Mouse (Mus musculus): ENCODE data around the gene Fiz1. TPM values are rescaled to one million over a fixed set of nuclear protein-coding genes. Genes with fewer than 3 reads are reported as not detected.

Gene Fiz1
- 22.2 and 29.6 TPM in 2 replicates for polyA plus RNA-seq (2012; rRNA removed)

GRCm38 (mm10) chr7:5014251-5015117 lies at the start of gene Fiz1, which contains the start of gene Zfp524:
Gene Fiz1 (minus strand): TSS chr7:5014697.
Gene Zfp524 (plus strand): TSS chr7:5014415.
- peak; percentile 94 for DNase-seq (ENCODE audit: low read depth, low spot score)
- 1% methylated on average over 42 of the region's 42 CpGs for WGBS

DNA sequence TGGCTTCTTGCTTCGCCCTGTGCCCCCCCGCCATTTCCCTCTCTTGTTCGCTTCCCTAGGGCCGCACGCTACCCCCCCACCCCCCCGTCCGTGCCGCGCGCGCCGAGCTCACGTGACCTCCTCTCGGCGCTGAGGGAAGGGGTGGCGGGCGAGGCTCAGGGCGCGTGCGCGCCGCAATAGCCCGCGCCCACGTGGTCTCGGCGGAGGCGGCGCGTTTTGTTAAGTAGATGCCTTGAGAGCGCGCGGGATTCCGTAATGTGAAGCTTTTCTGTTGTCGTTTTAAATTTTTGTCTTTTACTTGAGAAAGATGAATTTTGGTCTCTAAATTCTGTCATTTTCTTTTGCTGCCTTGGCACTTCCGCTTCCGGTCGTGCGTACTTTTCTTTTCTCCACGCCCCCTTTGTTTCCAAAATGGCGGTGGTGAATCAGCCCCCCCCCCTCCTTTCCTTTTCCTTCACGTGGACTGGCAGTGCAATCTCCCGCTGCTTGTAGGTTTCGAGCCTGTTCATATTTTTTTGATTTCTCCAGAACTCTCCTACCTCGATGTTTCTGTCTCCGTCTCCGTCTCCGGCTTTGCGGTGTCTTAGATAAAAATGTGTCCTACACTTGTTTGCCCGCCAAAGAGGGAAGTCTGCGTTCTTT lies 48.0 kb upstream of the Fiz1 start:
- WGBS, result under 1% methylated on average over 51 of the region's 51 CpGs
- DNase-seq (ENCODE audit: low read depth, low spot score), result no peak

DNA sequence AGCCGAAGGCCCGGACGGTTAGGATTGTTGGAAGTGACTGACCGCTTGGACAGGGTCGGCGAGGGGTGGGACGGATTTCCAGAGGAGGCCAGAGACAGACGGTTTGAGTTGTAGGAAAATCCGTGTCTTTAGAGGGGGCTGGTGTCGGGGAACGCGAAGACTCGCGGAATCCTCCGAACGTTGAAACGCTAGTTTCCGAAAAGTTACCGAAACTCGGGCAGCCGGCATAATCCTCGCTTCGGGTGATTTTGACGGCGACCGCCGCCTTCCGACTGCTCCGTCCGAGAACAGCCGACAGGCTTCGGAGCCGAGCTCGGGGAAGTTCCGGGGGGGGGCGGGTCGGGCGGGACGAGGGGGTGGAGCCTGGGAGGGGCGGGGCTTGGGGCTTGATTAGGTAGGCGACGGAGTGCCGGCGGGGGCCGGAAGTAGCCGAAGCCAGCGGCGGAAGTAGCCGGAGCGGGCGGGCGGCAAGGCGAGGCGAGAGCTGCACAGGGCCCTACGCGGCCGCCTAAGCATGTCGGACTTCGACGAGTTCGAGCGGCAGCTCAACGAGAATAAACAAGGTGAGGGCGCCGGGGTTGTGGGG lies 47.4 kb upstream of the Fiz1 start, which contains the start of gene U2af2:
U2af2 (plus strand) TSS at position 370 of the 586 bp plus-strand sequence.
- DNase-seq (ENCODE audit: low read depth, low spot score), result no peak
- WGBS, result under 1% methylated on average over 63 of the region's 65 CpGs

- WGBS, result under 1% methylated on average over 60 of the region's 60 CpGs
- peak; percentile 95 for DNase-seq (ENCODE audit: low read depth, low spot score)
These were observed 46.7 kb upstream of the Fiz1 start for GRCm38 (mm10) chr7:5060944-5061773.

DNA sequence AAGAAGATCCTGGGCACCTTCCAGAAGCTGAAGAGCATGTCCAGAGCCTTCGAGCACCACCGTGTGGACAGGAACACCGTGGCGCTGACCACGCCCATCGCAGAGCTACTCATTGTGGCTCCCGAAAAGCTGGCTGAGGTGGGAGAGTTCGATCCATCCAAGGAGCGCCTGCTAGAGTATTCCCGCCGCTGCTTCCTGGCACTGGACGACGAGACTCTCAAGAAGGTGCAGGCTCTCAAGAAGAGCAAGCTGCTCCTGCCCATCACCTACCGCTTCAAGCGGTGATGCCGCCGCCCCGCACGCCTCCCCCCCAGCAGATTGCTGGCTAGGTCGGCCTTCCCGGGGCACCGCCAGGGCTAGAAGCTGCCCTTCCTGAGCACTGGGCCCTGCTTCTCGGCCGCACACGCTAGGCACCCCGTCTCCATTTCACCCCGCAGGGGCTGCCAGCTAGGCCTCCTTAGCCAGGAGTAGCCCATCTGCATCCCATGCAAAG lies 45.8 kb upstream of the Fiz1 start:
- 2% methylated on average over 27 of the region's 27 CpGs for WGBS

DNA sequence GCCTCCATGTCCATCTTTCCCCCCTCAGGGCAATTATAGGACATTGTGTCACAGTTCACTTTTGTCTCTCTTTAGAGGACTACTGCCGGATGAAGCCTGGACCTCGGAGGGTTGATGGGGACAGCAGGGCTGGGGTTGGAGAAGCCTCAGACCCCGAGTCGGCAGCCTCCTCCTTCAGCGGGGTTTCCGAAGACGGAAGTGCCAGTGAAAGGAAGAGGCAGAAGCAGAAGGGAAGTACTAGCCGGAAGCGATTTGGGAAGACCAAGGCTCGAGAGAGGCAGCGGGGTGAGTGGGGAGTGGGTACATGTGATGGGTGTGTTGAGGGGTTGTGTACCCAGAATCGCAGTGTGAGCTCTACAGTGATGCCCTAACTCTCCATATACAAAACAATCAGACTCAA lies 44.9 kb upstream of the Fiz1 start:
- no peak for DNase-seq (ENCODE audit: low read depth, low spot score)
- WGBS, result 94% methylated on average over 12 of the region's 12 CpGs

More for the DNA sequence above, 45.8 kb upstream of the Fiz1 start:
- no peak for DNase-seq (ENCODE audit: low read depth, low spot score)

DNA sequence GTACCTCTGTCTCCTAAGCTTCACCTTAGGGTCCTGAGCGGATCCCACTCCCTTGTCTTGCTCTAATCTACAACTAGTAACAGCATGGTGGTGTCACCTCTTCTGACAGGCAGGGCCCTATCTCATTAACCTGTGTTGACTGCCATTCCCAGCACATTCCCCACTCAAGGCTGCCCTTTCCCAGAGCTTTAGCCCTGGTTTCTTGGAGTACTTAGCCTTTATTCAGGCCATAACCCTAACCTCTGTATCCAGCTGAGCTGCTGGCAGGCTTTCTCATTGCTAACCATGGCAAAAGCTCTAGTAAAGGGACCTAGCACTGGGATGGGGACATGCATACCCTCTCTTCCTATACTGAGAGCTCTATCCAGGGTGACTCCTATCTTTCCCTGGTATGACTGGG lies 44.1 kb upstream of the Fiz1 start:
- DNase-seq (ENCODE audit: low read depth, low spot score), result no peak
- WGBS, result 100% methylated on average over 1 of the region's 1 CpGs

DNA sequence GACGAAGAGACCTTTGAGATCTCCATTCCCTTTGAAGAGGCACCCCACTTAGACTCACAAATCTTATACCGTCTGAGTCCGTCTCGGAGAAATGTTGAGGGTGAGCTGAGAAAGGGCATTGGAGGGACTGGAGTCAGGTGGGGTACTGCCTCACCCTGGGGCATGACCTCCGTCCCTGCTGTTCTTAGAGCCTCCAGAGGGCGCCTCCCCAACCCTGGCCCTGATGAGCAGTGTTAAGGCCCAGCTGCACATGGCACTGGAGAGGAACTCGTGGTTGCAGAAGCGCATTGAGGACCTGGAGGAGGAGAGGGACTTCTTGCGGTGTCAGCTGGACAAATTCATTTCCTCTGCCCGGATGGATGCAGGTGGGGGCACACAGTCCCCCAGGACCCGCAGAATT lies 43.3 kb upstream of the Fiz1 start:
- 45% methylated on average over 11 of the region's 11 CpGs for WGBS
- no peak for DNase-seq (ENCODE audit: low read depth, low spot score)

DNA sequence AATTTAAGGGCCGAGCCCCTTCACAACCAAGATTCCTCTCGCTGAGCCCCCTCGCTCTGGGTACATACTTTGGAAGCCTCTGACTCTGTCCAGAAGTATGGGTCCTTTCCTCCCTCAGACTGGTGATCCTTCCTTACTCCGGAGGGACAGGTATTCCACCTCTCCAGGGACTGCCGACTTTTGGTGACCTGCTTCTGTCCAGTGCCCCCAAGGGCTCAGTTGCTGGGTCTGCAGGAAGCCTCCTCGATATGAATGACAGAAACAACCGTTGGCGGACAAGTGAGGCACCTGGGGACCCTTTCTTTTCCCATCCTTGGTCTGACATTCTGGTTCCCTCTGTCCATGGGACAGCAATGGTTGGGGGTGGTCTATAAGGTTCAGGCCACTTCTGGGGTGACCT lies 42.9 kb upstream of the Fiz1 start:
- WGBS, result 37% methylated on average over 8 of the region's 8 CpGs
- no peak for DNase-seq (ENCODE audit: low read depth, low spot score)

DNA sequence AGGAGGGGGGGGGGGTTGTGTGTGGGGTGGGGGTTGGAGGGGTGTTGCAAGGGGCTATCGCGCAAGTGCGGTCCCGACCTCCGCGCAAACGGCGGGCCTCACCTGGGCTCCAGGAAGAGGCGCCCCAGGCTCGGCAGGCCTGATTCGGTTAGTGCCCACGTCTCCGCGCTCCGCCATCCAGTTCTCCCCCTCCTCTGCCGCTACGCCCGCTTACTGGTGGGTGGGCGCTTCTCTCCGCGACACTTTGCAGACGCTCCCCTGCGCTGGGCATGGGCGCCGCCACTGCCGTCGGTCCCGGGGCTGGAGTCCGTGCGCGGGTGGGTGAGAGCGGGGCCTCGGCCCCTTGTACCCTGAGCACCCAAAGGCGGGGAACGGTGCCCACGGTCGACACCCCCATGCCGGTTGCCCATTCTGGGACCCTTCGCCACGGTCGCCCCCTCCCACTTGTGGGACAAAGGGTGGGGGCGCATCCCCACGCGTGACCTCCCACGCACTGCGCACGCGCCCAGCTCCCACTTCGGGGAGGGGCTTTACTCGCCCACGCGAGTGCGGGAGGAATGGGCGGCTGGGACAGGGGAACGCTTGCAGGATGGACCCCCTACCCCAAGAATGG lies 42.3 kb upstream of the Fiz1 start:
- DNase-seq (ENCODE audit: low read depth, low spot score), result no peak
- 6% methylated on average over 55 of the region's 55 CpGs for WGBS

DNA sequence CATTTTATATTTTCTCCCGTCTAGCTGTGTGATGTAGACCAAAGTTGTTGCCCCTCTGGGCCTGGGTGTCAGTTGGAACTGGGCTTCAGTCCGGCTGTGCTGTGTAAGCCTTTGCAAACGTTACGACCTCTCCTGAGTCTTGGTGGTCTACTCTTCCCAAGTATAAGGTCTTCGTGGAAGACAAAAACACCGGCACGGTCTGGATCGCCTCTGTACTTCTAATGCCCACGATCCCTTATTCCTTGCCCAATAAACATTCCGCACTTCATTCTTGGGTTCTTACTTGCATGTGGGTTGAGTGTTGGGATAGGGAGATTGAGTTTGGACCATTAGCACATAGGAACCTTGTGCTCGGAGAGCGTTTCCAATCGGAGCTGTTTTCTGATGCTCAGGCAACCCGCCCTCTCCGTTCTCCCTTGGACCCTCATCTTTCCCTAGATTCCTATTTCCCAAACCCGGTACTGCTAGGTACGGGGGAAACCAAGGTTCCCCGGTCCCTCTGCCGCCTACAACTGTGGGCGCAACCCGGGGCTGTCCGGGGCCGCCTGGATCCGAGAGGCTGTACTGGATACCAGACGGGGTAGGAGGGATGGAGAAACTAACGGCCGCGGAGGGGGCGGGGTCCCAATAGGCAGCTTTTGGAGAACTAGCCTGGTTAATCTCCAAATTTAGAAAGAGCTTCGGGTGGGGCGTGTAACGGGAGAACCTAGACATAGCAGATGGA lies 39.1 kb upstream of the Fiz1 start:
- no peak for DNase-seq (ENCODE audit: low read depth, low spot score)
- WGBS, result 17% methylated on average over 32 of the region's 32 CpGs

- 7% methylated on average over 45 of the region's 45 CpGs for WGBS
- no peak for DNase-seq (ENCODE audit: low read depth, low spot score)
These were observed 38.4 kb upstream of the Fiz1 start for GRCm38 (mm10) chr7:5052931-5053343.

DNA sequence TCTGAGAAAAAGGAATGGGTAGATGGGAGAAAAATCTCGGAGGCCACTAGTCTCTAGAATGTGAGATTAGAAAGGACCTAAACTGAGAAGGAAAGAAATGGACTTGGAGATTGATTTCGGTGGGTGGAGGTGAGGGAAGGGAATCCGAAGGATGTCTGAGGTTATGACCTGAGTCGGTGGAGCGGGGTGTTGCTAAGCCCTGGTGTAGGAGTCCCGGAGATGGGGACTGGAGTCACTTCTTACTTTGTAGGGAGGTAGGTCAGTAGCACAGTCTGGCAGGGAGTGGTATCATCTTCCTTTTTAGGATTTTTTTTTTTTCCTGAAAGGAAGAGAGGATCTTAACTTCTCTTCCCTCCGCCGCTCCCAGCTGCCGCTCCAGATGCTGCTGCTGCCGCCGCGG lies 37.9 kb upstream of the Fiz1 start:
- DNase-seq (ENCODE audit: low read depth, low spot score), result no peak
- WGBS, result 4% methylated on average over 12 of the region's 12 CpGs

DNA sequence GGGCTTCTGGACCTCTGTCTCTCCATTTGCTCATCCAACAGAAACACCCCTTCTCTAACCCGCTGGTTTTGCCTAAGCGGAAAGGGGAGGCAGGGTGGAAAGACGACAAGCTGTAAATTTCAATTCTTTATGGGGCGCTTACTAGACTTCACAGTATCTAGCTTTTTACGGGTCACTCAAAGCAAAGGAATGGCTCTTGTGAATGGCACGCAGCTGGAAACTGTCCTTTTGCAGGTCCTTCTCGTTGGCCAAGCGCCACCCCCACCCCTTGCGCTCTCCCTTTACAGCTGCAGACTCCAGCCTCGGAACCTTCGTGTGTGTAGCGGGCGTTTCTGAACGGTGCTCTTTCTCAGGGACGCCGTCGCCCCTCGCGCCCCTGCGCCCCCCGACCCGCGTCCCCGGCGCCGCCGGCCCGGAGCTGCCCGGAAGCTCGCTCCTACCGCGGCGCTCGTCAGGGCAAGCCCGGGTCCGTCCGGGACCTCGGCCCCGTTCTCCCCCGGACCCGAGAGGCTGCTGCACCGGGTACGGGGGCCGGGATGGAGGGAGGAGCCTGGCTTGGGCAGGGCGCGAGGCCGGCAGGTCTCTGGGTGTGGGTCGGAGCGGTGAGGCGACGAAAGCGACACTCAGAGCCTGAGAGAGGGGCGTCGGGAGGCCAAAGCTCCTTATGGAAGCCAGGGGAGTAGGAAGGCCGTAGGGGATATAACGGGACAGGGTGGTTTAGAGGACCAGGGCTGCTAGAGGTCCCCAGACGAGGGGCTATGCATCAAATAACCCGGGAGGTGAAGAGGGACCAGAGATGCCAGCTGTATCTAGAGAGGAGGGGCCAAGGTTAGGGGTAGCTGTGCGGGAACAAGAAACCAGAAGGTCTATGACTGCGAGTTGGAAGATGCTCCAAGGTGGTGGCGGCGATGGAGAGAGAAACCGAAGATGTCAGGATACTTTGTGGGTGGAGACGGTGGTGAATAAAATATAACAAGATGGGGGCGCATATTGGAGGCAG lies 37.0 kb upstream of the Fiz1 start, which contains the start of gene Zfp580:
Zfp580 (plus strand) TSS at position 346 of the 1,000 bp plus-strand sequence.
- WGBS, result 1% methylated on average over 65 of the region's 65 CpGs
- no peak for DNase-seq (ENCODE audit: low read depth, low spot score)

- no peak for DNase-seq (ENCODE audit: low read depth, low spot score)
- WGBS, result 20% methylated on average over 2 of the region's 2 CpGs
These were observed 32.8 kb upstream of the Fiz1 start for GRCm38 (mm10) chr7:5047313-5047712.

DNA sequence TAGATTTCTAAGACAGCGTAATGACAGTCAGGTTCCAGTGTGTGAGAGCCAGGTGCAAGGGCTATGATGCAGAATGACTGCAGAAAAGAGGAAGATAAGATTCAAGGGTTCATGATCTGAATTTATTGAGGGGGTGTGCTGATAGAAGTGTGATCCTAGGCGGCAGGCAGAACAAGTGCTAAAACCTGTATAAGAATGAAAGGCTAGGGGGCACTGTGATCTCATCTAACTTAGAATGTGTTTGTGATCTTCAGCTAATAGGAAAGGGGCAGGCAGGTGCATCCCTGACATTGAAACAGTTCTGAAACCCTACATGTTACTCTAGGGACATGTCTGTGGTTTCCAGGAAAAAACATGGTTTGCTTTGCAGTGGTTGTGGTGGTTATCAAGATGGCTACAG lies 31.6 kb upstream of the Fiz1 start:
- DNase-seq (ENCODE audit: low read depth, low spot score), result no peak
- 74% methylated on average over 2 of the region's 2 CpGs for WGBS

DNA sequence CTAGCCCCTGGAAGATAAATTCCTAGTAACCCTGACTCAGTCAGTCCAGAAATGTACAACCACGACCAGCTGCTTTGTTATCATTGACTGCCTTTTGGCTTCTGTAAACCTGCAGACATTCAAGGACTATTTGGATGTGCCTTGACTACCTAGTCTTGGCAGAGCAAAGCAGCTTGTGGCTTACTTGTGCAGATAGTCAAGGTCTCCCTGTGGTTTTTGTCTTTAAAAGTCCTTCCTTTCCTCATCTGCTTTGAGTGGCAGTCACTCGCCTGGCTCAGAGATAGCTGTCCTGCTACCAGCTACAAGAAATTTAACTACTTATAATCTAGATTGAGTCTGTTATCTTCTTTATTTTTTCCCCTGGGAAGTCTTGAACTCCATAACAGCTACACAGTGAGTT lies 30.5 kb upstream of the Fiz1 start:
- WGBS, result 88% methylated on average over 2 of the region's 2 CpGs
- DNase-seq (ENCODE audit: low read depth, low spot score), result no peak
